Comparison of ENCODE assay signal across 12 mouse cellular contexts in genomic region chr1:155526176-155526575, GRCm38 (mm10).
"Had no signal": no experiment of that assay in that cellular context is flagged by ENCODE, and none has a peak within 500 bp of the region (broad histone marks: within the 10 kb centered on the region; RNA-seq: fewer than 3 reads in every experiment).

No protein-coding gene starts in this region.

- H3K27ac ChIP-seq: left cerebral cortex, adult 2 months; liver, embryonic 15.5 days; midbrain, embryonic 13.5 days; neural tube, embryonic 15.5 days; stomach, postnatal 0 days had no signal

- H3K9me3 ChIP-seq: limb, embryonic 10.5 days; liver, embryonic 15.5 days; midbrain, embryonic 13.5 days; neural tube, embryonic 15.5 days had no signal

- H3K9ac ChIP-seq: liver, embryonic 15.5 days; midbrain, embryonic 13.5 days; neural tube, embryonic 15.5 days had no signal

- ATAC-seq: lung, postnatal 0 days; midbrain, embryonic 13.5 days had no signal

- H3K36me3 ChIP-seq: limb, embryonic 10.5 days; liver, embryonic 15.5 days; midbrain, embryonic 13.5 days; neural tube, embryonic 15.5 days had no signal

- H3K27me3 ChIP-seq: neural tube, embryonic 15.5 days had no signal

- H3K4me1 ChIP-seq: liver, embryonic 15.5 days had no signal

- DNase-seq: kidney, postnatal 25 days; lung, adult 2 months; lung, postnatal 36 days; thymus, postnatal 25 days had no signal

- H3K4me2 ChIP-seq: liver, embryonic 11.5 days; liver, embryonic 15.5 days; midbrain, embryonic 13.5 days; neural tube, embryonic 15.5 days had no signal

- H3K4me3 ChIP-seq: left cerebral cortex, adult 2 months; limb, embryonic 10.5 days; liver, embryonic 15.5 days; midbrain, embryonic 13.5 days; neural tube, embryonic 15.5 days had no signal
